Mouse (Mus musculus) liver, postnatal 0 days (tissue): Measurements from ENCODE around the gene Ifnk.

Source experiments
- CTCF ChIP-seq: sonication (generic); IDR thresholded peaks from 2 replicates; pipeline ENCODE4 v1.5.1; 2016; ENCODE audit warnings: antibody characterized with exemption, low read depth
- EP300 ChIP-seq: IDR thresholded peaks from 2 replicates; pipeline ENCODE4 v1.6.1; 2016; ENCODE audit warnings: antibody characterized with exemption, low read depth, mild to moderate bottlenecking

GRCm38 (mm10) chr4:35145726-35146125, 6.1 kb upstream of the Ifnk start:
- no peak for TF ChIP-seq CTCF
- TF ChIP-seq EP300: no peak
